Mouse (Mus musculus): ENCODE results near the gene Gspt1.

DNA sequence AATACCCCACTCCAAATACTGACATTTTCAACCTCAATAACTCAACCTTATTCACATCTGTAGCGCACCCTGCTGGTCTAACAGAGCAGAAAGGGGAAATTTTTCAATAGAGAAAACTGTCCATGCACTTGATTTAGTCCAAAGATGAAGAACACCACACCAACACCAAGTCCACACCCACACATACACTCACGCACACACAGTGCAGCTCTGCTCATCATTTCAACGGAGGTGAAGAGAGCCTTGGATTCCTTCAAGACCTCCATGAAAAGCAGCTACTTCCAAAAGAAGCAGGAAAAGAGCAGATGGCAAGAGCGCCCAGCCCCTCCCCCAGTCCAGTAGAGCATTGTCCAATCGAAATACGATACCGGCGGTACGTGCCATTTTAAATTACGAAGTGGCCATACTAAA is 79.4 kb downstream of the Gspt1 start:
- no peak for TF ChIP-seq CTCF (IDR thresholded peaks at IDR 0.05; ENCODE audit: extremely low read depth, insufficient read depth, insufficient read length, insufficient replicate concordance)
- TF ChIP-seq POLR2A (IDR thresholded peaks at IDR 0.05; ENCODE audit: low read depth, low read length) = no peak

All from spleen, adult 2 months (tissue).